Mouse (Mus musculus): ENCODE results near the gene Med18. TPM values are rescaled to one million over a fixed set of nuclear protein-coding genes. Genes with fewer than 3 reads are reported as not detected.

Gene Med18
- total RNA-seq, 2 experiments from 2014 or later: 8.7 to 9.4 TPM

- DNase-seq (ENCODE audit: low spot score in 2 of 2): no peak
- TF ChIP-seq CTCF (conservative IDR thresholded peaks at IDR 0.05): no peak
- Histone ChIP-seq H3K27ac (no peak overlapping the region), H3K4me3 (no peak overlapping the region)
These were observed 10.9 kb upstream of the Med18 start for GRCm38 (mm10) chr4:132474631-132475030.

- no peak for TF ChIP-seq CTCF (conservative IDR thresholded peaks at IDR 0.05)
- Histone ChIP-seq H3K27ac (no peak overlapping the region), H3K4me3 (no peak overlapping the region)
- DNase-seq (ENCODE audit: low spot score in 2 of 2): no peak
These were observed 9.7 kb upstream of the Med18 start for GRCm38 (mm10) chr4:132473411-132473810.

- Histone ChIP-seq H3K27ac (no peak overlapping the region), H3K4me3 (no peak overlapping the region)
- TF ChIP-seq CTCF (conservative IDR thresholded peaks at IDR 0.05): no peak
- DNase-seq (ENCODE audit: low spot score in 2 of 2): no peak
These were observed 6.2 kb upstream of the Med18 start for GRCm38 (mm10) chr4:132469873-132470272.

GRCm38 (mm10) chr4:132464255-132464613 is 513 bp upstream of the Med18 start:
- Histone ChIP-seq H3K27ac (peak overlapping the region; percentile 87), H3K4me3 (peak overlapping the region; percentile 81)
- no peak for DNase-seq (ENCODE audit: low spot score in 2 of 2)
- no peak for TF ChIP-seq CTCF (conservative IDR thresholded peaks at IDR 0.05)

GRCm38 (mm10) chr4:132462836-132463235 is 885 bp downstream of the Med18 start:
- no peak for TF ChIP-seq CTCF (conservative IDR thresholded peaks at IDR 0.05)

GRCm38 (mm10) chr4:132460225-132460624 is 3.5 kb downstream of the Med18 start:
- Histone ChIP-seq H3K4me3 (no peak overlapping the region), H3K27ac (no peak overlapping the region)
- no peak for DNase-seq (ENCODE audit: low spot score in 2 of 2)
- TF ChIP-seq CTCF (conservative IDR thresholded peaks at IDR 0.05): no peak

More at GRCm38 (mm10) chr4:132462836-132463235, 885 bp downstream of the Med18 start:
- no peak for DNase-seq (ENCODE audit: low spot score in 2 of 2)
- 0 out of 2 replicates have a peak overlapping the region, but pooled peaks have one; percentile 87 for H3K27ac ChIP-seq
- H3K4me3 ChIP-seq: peak overlapping the region; percentile 81

GRCm38 (mm10) chr4:132455561-132455960 is 8.2 kb downstream of the Med18 start:
- TF ChIP-seq CTCF (conservative IDR thresholded peaks at IDR 0.05): no peak
- no peak overlapping the region for H3K27ac ChIP-seq
- no peak for DNase-seq (ENCODE audit: low spot score in 2 of 2)
- no peak overlapping the region for H3K4me3 ChIP-seq

- TF ChIP-seq CTCF (conservative IDR thresholded peaks at IDR 0.05): no peak
- Histone ChIP-seq H3K27ac (no peak overlapping the region), H3K4me3 (no peak overlapping the region)
- no peak for DNase-seq (ENCODE audit: low spot score in 2 of 2)
These were observed 8.6 kb downstream of the Med18 start for GRCm38 (mm10) chr4:132455146-132455545.

GRCm38 (mm10) chr4:132454216-132454615 is 9.5 kb downstream of the Med18 start:
- Histone ChIP-seq H3K4me3 (no peak overlapping the region), H3K27ac (no peak overlapping the region)
- DNase-seq (ENCODE audit: low spot score in 2 of 2): no peak
- no peak for TF ChIP-seq CTCF (conservative IDR thresholded peaks at IDR 0.05)

- TF ChIP-seq CTCF (conservative IDR thresholded peaks at IDR 0.05): no peak
- H3K4me3 ChIP-seq: no peak overlapping the region
- no peak overlapping the region for H3K27ac ChIP-seq
- DNase-seq (ENCODE audit: low spot score in 2 of 2): no peak
These were observed 13.9 kb downstream of the Med18 start for GRCm38 (mm10) chr4:132449778-132450177.

GRCm38 (mm10) chr4:132446105-132446504 is 17.6 kb downstream of the Med18 start:
- no peak for DNase-seq (ENCODE audit: low spot score in 2 of 2)
- TF ChIP-seq CTCF (conservative IDR thresholded peaks at IDR 0.05): no peak
- no peak overlapping the region for H3K27ac ChIP-seq
- H3K4me3 ChIP-seq: no peak overlapping the region

- no peak for TF ChIP-seq CTCF (conservative IDR thresholded peaks at IDR 0.05)
- no peak overlapping the region for H3K4me3 ChIP-seq
- DNase-seq (ENCODE audit: low spot score in 2 of 2): no peak
- H3K27ac ChIP-seq: no peak overlapping the region
These were observed 19.2 kb downstream of the Med18 start for GRCm38 (mm10) chr4:132444516-132444915.

- H3K27ac ChIP-seq: no peak overlapping the region
- no peak for TF ChIP-seq CTCF (conservative IDR thresholded peaks at IDR 0.05)
- no peak overlapping the region for H3K4me3 ChIP-seq
- DNase-seq (ENCODE audit: low spot score in 2 of 2): no peak
These were observed 25.9 kb downstream of the Med18 start for GRCm38 (mm10) chr4:132437857-132438256.

GRCm38 (mm10) chr4:132432717-132433372 is 30.9 kb downstream of the Med18 start:
- Histone ChIP-seq H3K27ac (no peak overlapping the region), H3K4me3 (no peak overlapping the region)
- DNase-seq (ENCODE audit: low spot score in 2 of 2): no peak
- no peak for TF ChIP-seq CTCF (conservative IDR thresholded peaks at IDR 0.05)

All from layer of hippocampus, adult 2 months (tissue).